Mouse (Mus musculus) heart, postnatal 0 days (tissue): ENCODE measurements around the gene Ikzf4. TPM values are rescaled to one million over a fixed set of nuclear protein-coding genes. Genes with fewer than 3 reads are reported as not detected.
"Not testable (repeated sequence)": the region's sequence is repeated elsewhere in the genome, so short reads cannot be mapped to it uniquely, and the experiment has no call there.

ENCODE experiments used
- ATAC-seq: fragments of 200-750 bp; cut with Nextera tagmentation; 2 replicates; pipeline ENCODE4 v1.8.0; 2017; ENCODE audit warnings: low read depth, moderate number of reproducible peaks, moderate library complexity; ENCODE audit not compliant: insufficient read depth
- DNase-seq: peaks from one replicate; pipeline ENCODE4 v3.0.0-alpha.2; 2016; ENCODE audit warnings: low spot score
- H3K27ac ChIP-seq: fragments of 300-500 bp; sonication (generic); 2 replicates; pipeline ENCODE4 v1.5.1; 2014; ENCODE audit warnings: low read depth, mild to moderate bottlenecking
- H3K27me3 ChIP-seq: fragments of 300-500 bp; sonication (generic); 2 replicates; pipeline ENCODE4 v1.6.1; 2014; ENCODE audit warnings: low read length, mixed read lengths; ENCODE audit not compliant: control insufficient read depth, insufficient read depth
- H3K36me3 ChIP-seq: fragments of 300-500 bp; sonication (generic); replicated peaks from 2 replicates; pipeline ENCODE4 v1.6.1; 2014; ENCODE audit warnings: low read length, mixed read lengths; ENCODE audit not compliant: control insufficient read depth, insufficient read depth
- H3K4me1 ChIP-seq: fragments of 300-500 bp; sonication (generic); 2 replicates; pipeline ENCODE4 v1.6.1; 2014; ENCODE audit warnings: antibody characterized with exemption; ENCODE audit not compliant: control insufficient read depth, insufficient read depth
- H3K4me2 ChIP-seq: fragments of 300-500 bp; sonication (generic); 2 replicates; pipeline ENCODE4 v1.6.1; 2014; ENCODE audit warnings: low read depth, mild to moderate bottlenecking, low read length, moderate library complexity
- H3K4me3 ChIP-seq: fragments of 300-500 bp; sonication (generic); 2 replicates; pipeline ENCODE4 v1.5.1; 2014; ENCODE audit warnings: low read depth, low read length
- H3K9ac ChIP-seq: fragments of 300-500 bp; sonication (generic); replicated peaks from 2 replicates; pipeline ENCODE4 v1.6.1; 2014; ENCODE audit warnings: low read depth, low read length, mixed read lengths
- H3K9me3 ChIP-seq: fragments of 300-500 bp; sonication (generic); replicated peaks from 2 replicates; pipeline ENCODE4 v1.6.1; 2016; ENCODE audit warnings: low read length; ENCODE audit not compliant: control insufficient read depth
- CTCF ChIP-seq: IDR thresholded peaks from 2 replicates; pipeline ENCODE4 v1.5.1; 2016; ENCODE audit warnings: antibody characterized with exemption, control low read depth, low read depth
- EP300 ChIP-seq: IDR thresholded peaks from 2 replicates; pipeline ENCODE4 v1.6.1; 2016; ENCODE audit warnings: antibody characterized with exemption, low read depth
- WGBS: fragments of 180-500 bp; shearing (Covaris S2); extraction: QIAGEN DNeasy Blood & Tissue Kit; methylation state at CpG from one replicate; pipeline ENCODE4 v1.1.7; 2014; 5-methylcytosine and 5-hydroxymethylcytosine counted together
- polyA plus RNA-seq: library from polyadenylated mRNA; unstranded; fragments of >200 nt; fragmentation: Nextera tagmentation; extraction: Ambion mirVana; gene quantifications from 2 replicates; pipeline ENCODE4 v1.2.1, GENCODE M21; 2015
- total RNA-seq: library from RNA; depleted of rRNA; stranded (reverse); fragments of >200 nt; gene quantifications from 2 replicates; pipeline ENCODE4 v1.2.3, GENCODE M21; 2014; ENCODE audit warnings: low replicate concordance

The Ikzf4 gene
- total and polyA plus RNA-seq, 2 experiments from 2014 or later = 0.11 to 0.59 TPM

GRCm38 (mm10) chr10:128627398-128628317 lies 18.1 kb downstream of the Ikzf4 start:
- 77% methylated on average over 10 of the region's 10 CpGs for WGBS
- no peak overlapping the region for H3K4me3 ChIP-seq
- TF ChIP-seq EP300 = no peak
- TF ChIP-seq CTCF = no peak
- no peaks in the 10 kb centered on the region for H3K9me3 ChIP-seq
- H3K27ac ChIP-seq = no peak overlapping the region
- ATAC-seq = no peak
- H3K36me3 ChIP-seq = peaks cover 15% of the 10 kb centered on the region
- DNase-seq = no peak
- no peaks in the 10 kb centered on the region for H3K27me3 ChIP-seq
- H3K4me1 ChIP-seq = peaks cover 6% of the 10 kb centered on the region
- H3K9ac ChIP-seq = no peak overlapping the region
- no peak overlapping the region for H3K4me2 ChIP-seq

- Histone ChIP-seq H3K9ac (peak within 1 kb of the TSS; percentile 70), H3K27ac (peak within 1 kb of the TSS; percentile 65), H3K36me3 (peaks cover 15% of the 10 kb centered on the region), H3K4me3 (peak within 1 kb of the TSS; percentile 75), H3K4me1 (peaks cover 6% of the 10 kb centered on the region), H3K9me3 (no peaks in the 10 kb centered on the region), H3K27me3 (no peaks in the 10 kb centered on the region), H3K4me2 (peak within 1 kb of the TSS; percentile 79)
- ATAC-seq = peak; percentile 99
- WGBS = 1% methylated on average over 40 of the region's 40 CpGs
- peak; percentile 48 for TF ChIP-seq CTCF
- TF ChIP-seq EP300 = peak; percentile 92
- DNase-seq = peak; percentile 99
Measured at GRCm38 (mm10) chr10:128626311-128627310, 19.2 kb downstream of the Ikzf4 start, which contains the start of gene Rps26. Gene Rps26, minus strand, starts transcription at chr10:128626747.

- H3K4me1 ChIP-seq = peaks cover 6% of the 10 kb centered on the region
- H3K4me3 ChIP-seq = peak overlapping the region; percentile 75
- TF ChIP-seq CTCF (no peak), EP300 (no peak)
- H3K36me3 ChIP-seq = peaks cover 15% of the 10 kb centered on the region
- no peaks in the 10 kb centered on the region for H3K27me3 ChIP-seq
- no peak for DNase-seq
- no peak for ATAC-seq
- WGBS = 36% methylated on average over 7 of the region's 7 CpGs
- H3K9ac ChIP-seq = peak overlapping the region; percentile 70
- peak overlapping the region; percentile 79 for H3K4me2 ChIP-seq
- H3K9me3 ChIP-seq = no peaks in the 10 kb centered on the region
- H3K27ac ChIP-seq = peak overlapping the region; percentile 65; the same call in 1 of the 2 replicates
Measured at GRCm38 (mm10) chr10:128625287-128625894, 20.4 kb downstream of the Ikzf4 start.

GRCm38 (mm10) chr10:128623106-128623613 lies 22.6 kb downstream of the Ikzf4 start:
- not testable (repeated sequence) for H3K4me3 ChIP-seq, H3K4me1 ChIP-seq, H3K9me3 ChIP-seq, H3K27ac ChIP-seq, ATAC-seq, H3K27me3 ChIP-seq, H3K4me2 ChIP-seq, DNase-seq, H3K9ac ChIP-seq
- WGBS = 86% methylated on average over 4 of the region's 4 CpGs
- H3K36me3 ChIP-seq = peaks cover 15% of the 10 kb centered on the region

DNA sequence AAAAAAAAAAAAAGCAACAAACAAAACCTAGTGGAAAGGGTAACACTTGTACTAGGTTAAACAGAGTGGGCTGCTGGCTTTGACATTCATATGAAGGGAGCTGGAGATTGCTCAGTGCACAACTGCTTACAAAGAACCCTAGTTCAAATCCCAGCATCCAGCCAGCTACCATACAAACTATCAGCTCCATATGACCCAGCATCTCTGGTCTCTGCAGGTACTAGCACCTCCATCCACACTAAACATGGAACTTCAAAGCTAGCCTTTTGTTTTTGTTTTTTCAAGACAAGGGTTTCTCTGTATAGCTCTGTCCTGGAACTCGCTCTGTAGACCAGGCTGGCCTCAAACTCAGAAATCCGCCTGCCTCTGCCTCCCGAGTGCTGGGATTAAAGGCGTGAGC lies 23.1 kb downstream of the Ikzf4 start:
- H3K4me2 ChIP-seq = no peak overlapping the region
- peaks cover 6% of the 10 kb centered on the region for H3K4me1 ChIP-seq
- WGBS = 84% methylated on average over 4 of the region's 4 CpGs
- ATAC-seq (no peak), DNase-seq (no peak)
- H3K9ac ChIP-seq = no peak overlapping the region
- H3K9me3 ChIP-seq = no peaks in the 10 kb centered on the region
- H3K27ac ChIP-seq = no peak overlapping the region
- H3K4me3 ChIP-seq = no peak overlapping the region
- H3K27me3 ChIP-seq = no peaks in the 10 kb centered on the region
- TF ChIP-seq CTCF (no peak), EP300 (no peak)
- peaks cover 15% of the 10 kb centered on the region for H3K36me3 ChIP-seq
